Mouse (Mus musculus) spleen, postnatal 0 days (tissue): ENCODE results near the gene Haus6. TPM values are rescaled to one million over a fixed set of nuclear protein-coding genes. Genes with fewer than 3 reads are reported as not detected.

Experiments used
- polyA plus RNA-seq: library from polyadenylated mRNA; unstranded; fragments of >200 nt; fragmentation: Nextera tagmentation; extraction: Ambion mirVana; gene quantifications from 2 replicates; pipeline ENCODE4 v1.2.1, GENCODE M21; 2015

Haus6 gene
- 12.3 and 13.1 TPM in 2 replicates for polyA plus RNA-seq

GRCm38 (mm10) chr4:86611524-86612288 lies at the start of gene Haus6:
Gene Haus6 (minus strand): TSS chr4:86612055.

GRCm38 (mm10) chr4:86575283-86575983 lies 36.4 kb downstream of the Haus6 start, which contains the start of gene Rraga:
Gene Rraga (plus strand): TSS chr4:86575668.

GRCm38 (mm10) chr4:86558228-86558627 lies 53.6 kb downstream of the Haus6 start, which contains the start of gene Saxo1:
Gene Saxo1 (minus strand): TSS chr4:86558328.

Other genes starting within 250 kb of the Haus6 start
- gene Saxo1, start 53.7 kb downstream of the Haus6 start, polyA plus RNA-seq: not detected in 2 replicates
- gene Rraga, start 36.4 kb downstream of the Haus6 start, polyA plus RNA-seq: 27.5 and 31.0 TPM in 2 replicates
- gene Plin2, start 58.0 kb upstream of the Haus6 start, polyA plus RNA-seq: 82.9 and 86.3 TPM in 2 replicates
- gene Dennd4c, start 136.5 kb upstream of the Haus6 start, polyA plus RNA-seq: 2.6 and 3.2 TPM in 2 replicates
- 591 and 650 TPM in 2 replicates for gene Rps6, start 245.4 kb upstream of the Haus6 start, polyA plus RNA-seq